Mouse (Mus musculus) thymus, adult 2 months (tissue): Measurements from ENCODE around the gene Olfr843. TPM values are rescaled to one million over a fixed set of nuclear protein-coding genes. Genes with fewer than 3 reads are reported as not detected.

Source experiments
- DNase-seq: peaks from one replicate; pipeline ENCODE4 v3.0.0; 2021
- H3K27ac ChIP-seq: fragments of 200-500 bp; 2 replicates; pipeline ENCODE4 v1.5.1; 2012; ENCODE audit warnings: low read length, control low read depth; ENCODE audit not compliant: control insufficient read depth, insufficient read depth
- H3K27me3 ChIP-seq: fragments of 200-500 bp; 2 replicates; pipeline ENCODE4 v1.6.1; 2012; ENCODE audit warnings: mild to moderate bottlenecking, low read length, moderate library complexity, mixed read lengths; ENCODE audit not compliant: control insufficient read depth, insufficient read depth
- H3K36me3 ChIP-seq: fragments of 200-500 bp; 2 replicates; pipeline ENCODE4 v1.6.1; 2012; ENCODE audit warnings: mild to moderate bottlenecking, low read length, moderate library complexity; ENCODE audit not compliant: control insufficient read depth, insufficient read depth
- H3K4me1 ChIP-seq: fragments of 200-500 bp; replicated peaks from 2 replicates; pipeline ENCODE4 v1.6.1; 2012; ENCODE audit warnings: low read length; ENCODE audit not compliant: control insufficient read depth, insufficient read depth
- H3K4me3 ChIP-seq: fragments of 200-500 bp; 2 replicates; pipeline ENCODE4 v1.5.1; 2012; ENCODE audit warnings: mild to moderate bottlenecking, low read length, control low read depth, moderate library complexity; ENCODE audit not compliant: control insufficient read depth, insufficient read depth
- POLR2A ChIP-seq: fragments of 200-500 bp; IDR thresholded peaks from 2 replicates; pipeline ENCODE4 v1.6.1; 2012; ENCODE audit warnings: mild to moderate bottlenecking, low read length, control low read depth, moderate library complexity; ENCODE audit not compliant: control insufficient read depth, poor library complexity, insufficient read depth; ENCODE audit errors: extremely low read depth
- WGBS: fragments of 180-500 bp; shearing (Covaris S2); methylation state at CpG from one replicate; pipeline ENCODE4 v1.1.7; 2018; 5-methylcytosine and 5-hydroxymethylcytosine counted together
- polyA plus RNA-seq: library from polyadenylated mRNA; depleted of rRNA; stranded (reverse); fragments of >200 nt; gene quantifications from 2 replicates; pipeline ENCODE4 v1.2.3, GENCODE M21; 2012; rRNA removed

The Olfr843 gene
- polyA plus RNA-seq, result not detected in 2 replicates

DNA sequence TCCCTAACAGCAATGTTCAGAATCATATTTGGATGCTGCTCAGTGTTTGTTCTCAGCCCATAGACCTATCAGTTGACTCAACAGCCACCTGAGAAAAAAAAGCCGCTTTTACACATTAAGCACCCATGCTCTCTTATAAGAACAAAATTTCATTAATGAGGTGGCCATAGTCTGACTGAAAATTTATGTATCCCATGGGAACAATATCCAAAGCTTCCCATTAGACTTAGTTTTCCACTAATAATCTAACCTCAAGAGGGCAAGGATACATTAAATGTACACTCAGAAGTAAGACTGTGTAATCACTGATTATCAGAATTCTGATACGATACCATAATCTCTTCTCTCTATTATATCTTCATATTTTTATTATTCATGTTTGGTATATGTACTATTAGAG lies at the start of gene Olfr843:
Gene Olfr843, minus strand, starts transcription at position 101 of the 400 bp plus-strand sequence.
- no peak for TF ChIP-seq POLR2A
- Histone ChIP-seq H3K27me3 (no peaks in the 10 kb centered on the region), H3K4me3 (no peak within 1 kb of the TSS), H3K27ac (no peak within 1 kb of the TSS), H3K4me1 (no peaks in the 10 kb centered on the region), H3K36me3 (no peaks in the 10 kb centered on the region)
- WGBS, result 86% methylated on average over 2 of the region's 2 CpGs
- DNase-seq, result no peak

Other genes with a start within 250 kb of the Olfr843 start
- not detected in 2 replicates for gene Olfr835, start 219.3 kb downstream of the Olfr843 start, polyA plus RNA-seq
- gene Olfr836, start 131.6 kb downstream of the Olfr843 start, polyA plus RNA-seq, result not detected in 2 replicates
- not detected in 2 replicates for gene Olfr837, start 115.7 kb downstream of the Olfr843 start, polyA plus RNA-seq
- gene Olfr839-ps1, start 74.7 kb downstream of the Olfr843 start, polyA plus RNA-seq, result not detected in 2 replicates
- not detected in 2 replicates for gene Olfr844, start 64.4 kb upstream of the Olfr843 start, polyA plus RNA-seq
- gene Olfr845, start 84.5 kb upstream of the Olfr843 start, polyA plus RNA-seq, result not detected in 2 replicates
- gene Olfr846, start 112.0 kb upstream of the Olfr843 start, polyA plus RNA-seq, result not detected in 2 replicates
- not detected in 2 replicates for gene Olfr847, start 126.7 kb upstream of the Olfr843 start, polyA plus RNA-seq
- gene Olfr849, start 188.3 kb upstream of the Olfr843 start, polyA plus RNA-seq, result not detected in 2 replicates
- not detected in 2 replicates for gene Olfr850, start 226.3 kb upstream of the Olfr843 start, polyA plus RNA-seq
- gene Olfr851, start 241.3 kb upstream of the Olfr843 start, polyA plus RNA-seq, result not detected in 2 replicates